Mouse (Mus musculus): ENCODE measurements at regions not wholly inside any gene's neighbourhood (a gene's known extent, or its start where the extent isn't known, plus 50 kb on each side); places are given as distances from the start of the nearest gene placed in this dataset.

DNA sequence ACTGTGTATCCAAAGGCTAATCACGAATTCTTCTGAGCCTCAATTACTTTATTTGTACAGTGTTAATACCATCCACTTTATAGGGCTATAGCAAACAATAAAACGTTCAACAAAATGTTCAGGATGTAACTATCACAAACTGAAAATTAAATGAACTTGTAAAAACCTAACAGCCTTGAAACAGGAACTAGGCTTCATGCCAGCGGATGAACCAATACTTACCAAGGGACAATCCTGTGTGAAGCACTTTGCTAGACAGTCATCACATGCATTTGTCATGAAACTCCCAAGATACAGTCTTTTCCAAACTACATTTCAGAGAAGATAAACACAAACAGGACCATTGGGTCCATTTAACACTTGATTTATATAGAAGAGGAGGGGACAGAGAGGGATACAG lies 228.9 kb upstream of the Gm12728 start:
- no peak for DNase-seq (ENCODE audit: low spot score)

DNA sequence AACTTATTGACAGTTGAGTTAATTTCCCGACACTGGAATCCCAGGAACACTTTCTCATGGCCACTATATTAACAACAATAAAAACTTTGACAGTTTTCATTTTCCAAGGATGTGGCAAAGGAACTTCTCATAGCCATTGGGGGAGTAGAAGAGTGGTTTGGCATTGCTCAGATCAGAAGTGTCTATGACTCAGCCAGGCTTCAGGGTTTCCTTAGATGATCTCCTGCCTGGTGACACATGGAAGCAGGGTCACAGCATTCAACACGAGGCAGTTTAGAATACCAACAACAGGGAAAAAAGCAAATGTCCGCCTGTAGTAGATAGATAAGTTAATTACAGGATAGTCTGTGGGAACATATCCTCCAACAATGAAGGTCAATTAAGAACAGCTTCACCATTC lies 228.1 kb upstream of the Gm12728 start:
- no peak for DNase-seq (ENCODE audit: low spot score)

DNA sequence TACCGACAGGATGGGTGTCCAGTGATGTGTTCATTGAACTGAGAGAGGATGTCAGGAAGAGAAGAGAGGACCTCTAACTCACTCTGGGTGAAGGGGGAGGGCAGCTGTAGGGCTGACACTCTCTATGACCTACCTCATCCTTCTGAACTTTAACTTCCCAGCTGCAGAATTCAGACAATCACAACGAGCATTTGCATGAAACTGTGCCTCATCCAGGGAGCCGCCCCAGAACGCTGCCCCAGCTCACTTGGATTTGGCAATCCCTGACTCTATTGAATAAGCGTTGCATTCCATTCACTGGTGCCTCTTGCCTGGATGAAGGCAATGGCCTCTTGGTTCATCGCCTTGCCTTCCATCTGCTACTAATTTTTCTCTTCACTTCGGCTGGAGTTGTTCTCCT lies 223.9 kb upstream of the Gm12728 start:
- no peak for DNase-seq (ENCODE audit: low spot score)

DNA sequence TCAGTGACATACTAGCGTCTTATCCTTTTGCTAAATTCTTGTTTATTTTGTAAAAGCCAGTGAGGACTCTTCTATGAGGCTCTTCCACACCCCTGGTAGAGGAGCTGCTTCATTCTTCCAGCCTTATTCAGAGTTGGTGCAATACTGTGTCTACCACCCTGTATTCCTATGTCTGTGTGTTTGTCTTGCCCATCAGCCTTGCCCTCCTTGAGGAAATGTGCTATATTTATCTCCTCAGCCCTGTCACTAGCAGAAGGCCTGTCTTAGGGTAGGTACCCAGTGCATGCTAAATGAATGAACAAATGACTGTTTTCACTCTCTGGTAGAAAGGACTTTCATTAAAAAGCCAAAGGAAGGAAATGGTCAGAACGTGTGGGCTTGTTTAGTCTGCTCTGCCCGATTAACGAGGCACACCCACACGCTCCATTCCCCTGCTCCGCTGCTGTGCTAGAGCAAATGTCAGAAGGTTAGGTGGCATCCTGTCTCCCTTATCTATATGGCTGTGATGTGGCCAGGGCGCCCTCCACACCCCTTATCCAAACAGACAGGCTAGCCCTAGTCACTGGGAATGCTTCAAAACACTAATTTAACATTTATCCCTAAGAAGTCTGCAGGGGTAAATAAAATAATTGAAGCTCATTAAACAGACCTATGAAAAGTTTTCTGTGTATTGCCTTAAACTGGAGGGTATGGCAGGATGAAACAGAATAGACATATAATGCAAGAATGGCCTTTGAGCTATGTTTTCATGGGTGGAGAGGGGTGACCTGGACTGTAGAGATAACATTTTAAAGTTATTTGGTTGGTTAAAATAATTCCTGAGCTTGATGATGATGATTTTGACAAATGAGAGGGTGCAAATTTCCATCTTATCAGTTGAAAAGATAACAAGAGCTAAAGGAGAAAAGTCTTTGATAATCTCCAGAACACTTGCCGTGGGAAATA lies 222.9 kb upstream of the Gm12728 start:
- DNase-seq (ENCODE audit: low spot score), result no peak

DNA sequence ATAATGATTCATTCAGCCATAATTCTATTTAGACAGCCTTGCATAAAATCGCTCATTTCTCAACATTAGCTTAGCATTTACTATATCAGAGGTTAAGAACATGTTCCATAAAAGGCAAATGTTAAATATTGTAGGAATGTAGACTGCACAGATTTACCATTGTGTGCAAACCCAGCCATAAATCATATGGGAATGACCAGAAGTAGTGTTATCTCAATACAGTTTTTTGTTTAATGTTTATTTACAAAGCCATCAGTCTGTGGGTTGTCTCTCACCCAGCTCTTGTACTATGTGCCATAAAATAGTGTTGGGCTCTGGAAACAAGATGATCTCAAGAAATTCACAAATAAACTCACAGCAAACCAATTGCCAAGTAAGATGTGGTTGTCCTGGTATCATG lies 220.0 kb upstream of the Gm12728 start:
- no peak for DNase-seq (ENCODE audit: low spot score)

DNA sequence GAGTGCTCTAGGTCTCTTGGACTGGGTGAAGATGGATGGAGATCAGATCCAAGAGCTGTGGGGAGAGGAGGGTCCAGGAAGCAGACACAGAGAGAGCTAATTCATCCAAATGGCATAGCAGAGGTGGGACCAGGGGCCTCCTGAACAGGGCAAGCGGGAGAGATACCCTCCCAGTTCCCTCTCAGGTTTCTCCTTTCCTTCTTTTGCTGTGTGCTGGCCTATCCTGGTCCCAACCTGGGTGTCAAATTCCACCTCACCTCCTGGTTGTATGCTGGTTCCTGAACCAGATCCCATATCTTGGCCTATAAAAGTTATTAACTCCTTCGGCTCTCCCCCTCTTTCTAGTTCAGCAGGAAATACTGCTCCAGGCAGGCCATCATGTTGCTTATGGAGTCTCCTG lies 214.1 kb upstream of the Gm12728 start:
- no peak for DNase-seq (ENCODE audit: low spot score)

DNA sequence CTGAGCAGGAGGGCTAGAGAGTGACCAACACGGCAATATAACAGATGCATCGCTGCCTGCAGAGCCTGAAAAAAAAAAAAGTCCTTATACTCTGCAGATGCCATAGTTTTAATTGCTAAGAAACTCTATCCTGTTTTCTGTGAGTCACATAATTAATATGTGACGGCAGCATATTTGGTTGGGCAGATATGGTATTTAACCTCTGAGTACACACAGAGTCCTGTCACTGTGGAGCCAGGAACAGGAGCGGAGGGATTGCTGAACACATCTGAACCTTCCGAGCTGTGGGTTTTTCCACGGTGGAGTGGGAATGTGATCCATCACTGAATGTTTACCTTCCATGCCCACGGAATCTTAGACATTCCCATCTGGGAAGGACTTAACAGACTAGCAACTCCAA lies 208.7 kb upstream of the Gm12728 start:
- no peak for DNase-seq (ENCODE audit: low spot score)

DNA sequence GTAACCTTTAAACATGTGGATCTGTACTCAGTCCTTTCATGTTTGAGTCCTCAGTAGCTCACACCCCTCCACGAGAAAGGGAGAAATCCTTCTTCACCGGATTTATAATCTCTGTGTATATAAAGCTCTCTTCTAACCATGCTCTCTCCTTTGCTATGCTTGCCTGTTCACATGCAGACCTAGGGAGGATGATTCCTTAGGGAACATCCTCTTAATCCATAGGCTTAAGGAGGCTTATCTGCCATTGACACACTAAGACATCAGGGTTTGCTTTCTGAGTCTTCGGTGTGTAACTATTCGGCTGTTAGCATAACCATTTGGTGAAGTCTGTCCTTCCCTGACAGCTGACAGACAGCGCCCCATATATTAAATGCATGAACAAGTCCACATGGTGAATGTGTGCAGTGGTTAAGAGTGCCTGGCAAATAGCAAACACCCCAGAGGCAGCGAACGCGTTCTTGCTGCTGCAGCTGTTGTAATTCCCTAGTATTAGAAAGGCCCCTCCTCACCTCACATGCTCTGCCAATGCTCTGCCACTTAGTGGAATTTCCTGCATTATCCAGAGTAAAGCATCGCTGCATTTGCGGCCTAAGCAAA lies 205.2 kb upstream of the Gm12728 start:
- no peak for DNase-seq (ENCODE audit: low spot score)

DNA sequence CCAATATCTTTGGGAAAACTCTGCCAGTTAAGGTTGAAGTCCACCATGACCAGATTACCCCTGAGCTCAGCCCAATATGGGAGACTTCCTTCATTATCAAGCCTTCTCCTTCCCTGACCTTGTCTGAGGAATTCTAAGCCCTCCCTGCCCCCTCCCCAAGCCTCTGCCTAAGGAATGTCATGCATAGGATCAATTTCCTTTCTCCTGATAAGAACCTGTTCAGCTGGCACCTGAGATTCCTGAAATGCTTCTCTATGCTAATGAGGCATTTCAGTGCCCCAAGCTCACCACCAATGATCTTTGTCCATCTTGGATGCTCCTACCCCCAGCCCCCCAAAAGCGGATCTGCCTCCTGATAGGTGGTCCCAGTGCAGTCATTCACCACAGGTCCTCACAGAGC lies 186.0 kb upstream of the Gm12728 start:
- no peak for DNase-seq (ENCODE audit: low spot score)

DNA sequence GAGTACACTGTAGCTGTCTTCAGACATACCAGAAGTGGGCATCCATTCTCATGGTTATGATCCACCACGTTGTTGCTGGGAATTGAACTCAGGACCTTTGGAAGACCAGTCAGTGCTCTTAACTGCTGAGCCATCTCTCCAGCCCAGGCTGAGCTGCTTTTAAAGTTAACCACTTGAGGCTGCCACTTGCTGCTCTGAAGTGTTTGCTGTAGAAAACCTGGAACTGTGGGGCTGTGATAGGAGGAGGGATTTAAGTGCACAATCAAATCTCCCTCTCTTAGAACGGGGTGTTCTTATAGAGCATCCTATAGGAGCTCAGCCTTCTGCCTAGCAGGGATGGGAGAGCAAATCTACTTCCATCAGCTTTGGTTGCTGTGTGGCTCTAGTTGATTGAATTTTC lies 185.1 kb upstream of the Gm12728 start:
- no peak for DNase-seq (ENCODE audit: low spot score)

DNA sequence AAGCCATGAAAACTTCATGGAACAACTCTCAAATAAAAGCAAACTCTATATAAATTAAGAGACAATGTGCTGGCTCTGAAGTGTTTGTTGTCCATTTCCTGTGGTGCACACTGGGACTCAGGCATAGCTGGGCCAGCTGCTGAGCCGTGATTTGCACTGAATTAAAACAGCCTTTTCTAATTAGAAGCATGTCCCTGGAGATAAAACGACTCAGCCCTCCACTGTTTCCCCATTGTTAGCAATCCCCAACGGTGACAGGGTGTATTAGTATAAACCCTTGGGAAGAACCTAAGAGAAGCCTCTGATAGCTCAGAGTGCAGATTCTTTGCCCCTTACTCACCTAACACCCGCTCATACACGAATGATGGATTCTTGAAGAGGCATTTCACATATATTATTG lies 182.9 kb upstream of the Gm12728 start:
- no peak for DNase-seq (ENCODE audit: low spot score)

DNA sequence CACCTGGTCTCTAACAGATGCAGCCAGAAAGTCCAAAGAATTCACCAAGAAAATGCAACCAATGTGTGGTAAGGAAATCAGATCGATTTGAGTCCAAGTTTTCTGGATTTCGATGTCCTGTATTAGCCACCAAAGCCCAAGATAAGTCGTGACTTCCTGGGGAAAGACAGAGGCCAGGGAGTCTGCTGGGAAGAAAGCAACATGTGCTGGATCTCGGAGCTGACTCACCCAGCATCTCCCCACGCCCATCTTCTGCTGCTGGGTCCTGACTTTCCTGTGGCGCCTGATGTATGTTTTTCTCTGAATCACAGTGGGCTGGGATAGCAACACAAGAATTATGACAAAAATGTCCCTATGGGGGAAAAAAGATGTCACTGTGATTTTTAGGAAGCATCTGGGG lies 178.8 kb upstream of the Gm12728 start:
- DNase-seq (ENCODE audit: low spot score), result no peak

DNA sequence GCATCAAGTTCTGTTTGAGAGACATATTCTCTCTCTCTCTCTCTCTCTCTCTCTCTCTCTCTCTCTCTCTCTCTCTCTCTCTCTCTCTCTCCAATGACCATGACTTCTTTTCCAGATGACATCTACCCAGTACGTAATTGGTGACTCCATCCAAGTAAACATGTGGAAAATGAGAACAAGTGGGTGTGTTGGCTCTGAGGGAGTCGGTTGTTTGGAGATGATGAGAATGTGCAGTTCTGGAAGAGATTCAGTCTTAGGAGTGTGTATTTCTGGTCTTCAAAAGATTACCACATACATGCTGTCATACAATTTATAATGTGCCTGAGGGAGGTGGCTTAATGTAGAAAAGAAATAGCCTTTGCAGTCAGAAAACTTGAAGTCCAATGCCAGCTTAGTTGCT lies 175.3 kb upstream of the Gm12728 start:
- no peak for DNase-seq (ENCODE audit: low spot score)

DNA sequence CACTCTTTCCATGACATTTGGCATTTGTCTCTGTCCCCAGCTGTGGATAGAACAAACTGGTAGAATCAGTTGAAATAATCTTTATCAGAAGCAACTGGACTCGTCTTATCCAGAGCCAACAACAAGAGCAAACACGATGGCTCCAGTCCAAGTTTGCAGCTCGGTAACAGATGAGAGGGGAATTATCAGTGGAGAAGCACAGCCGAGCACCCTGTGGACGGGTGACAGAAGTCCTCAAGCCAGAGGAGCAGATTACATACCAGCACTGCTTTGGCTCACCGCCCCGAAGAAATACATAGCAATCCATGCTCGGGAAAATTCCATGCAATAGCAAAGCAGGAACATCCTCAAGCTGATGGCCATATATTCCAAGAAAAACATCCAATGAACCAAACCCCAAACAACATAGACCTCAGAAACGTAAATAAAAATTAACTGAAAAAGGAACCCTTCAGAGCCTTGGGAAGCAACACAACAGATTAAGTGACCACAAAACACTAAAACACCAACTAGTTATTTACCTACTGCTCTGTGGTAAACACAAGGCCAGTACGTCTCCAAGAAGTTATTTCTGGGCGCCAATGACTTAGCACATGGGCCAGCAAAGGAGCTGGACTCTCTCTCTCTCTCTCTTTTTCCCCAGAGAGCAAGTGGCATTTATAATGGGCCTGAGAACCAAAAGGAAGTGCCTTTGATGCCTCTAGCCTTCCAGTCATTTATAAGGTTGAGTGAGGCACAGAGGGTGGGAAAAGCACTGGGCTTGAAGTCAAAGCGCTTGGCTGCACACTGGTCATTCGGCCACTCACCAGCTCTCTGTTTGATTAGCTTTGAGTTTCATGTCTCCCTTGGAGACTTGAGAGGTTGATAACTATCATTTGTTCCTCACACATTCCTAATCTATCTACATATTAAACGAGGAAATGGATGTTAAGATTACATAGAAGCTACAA lies 163.0 kb upstream of the Gm12728 start:
- DNase-seq (ENCODE audit: low spot score), result no peak

DNA sequence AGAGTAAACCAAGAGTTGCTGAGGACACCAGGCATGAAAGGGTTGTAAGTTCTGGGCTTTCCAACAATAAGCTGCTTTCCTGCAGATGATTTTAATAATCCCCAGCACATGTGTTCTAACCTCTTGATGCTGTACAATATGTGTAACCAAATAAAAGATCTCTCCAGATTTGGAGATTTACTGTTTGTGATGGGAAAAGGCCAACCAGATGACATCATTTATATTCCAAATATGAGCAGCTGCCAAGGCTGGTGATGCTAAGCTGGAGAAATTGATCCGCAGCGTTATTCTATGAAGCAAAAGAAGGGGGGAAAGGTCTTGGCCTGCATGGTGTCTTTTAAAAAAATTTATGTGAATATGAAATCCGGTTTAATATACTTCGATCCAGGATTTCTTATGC lies 160.1 kb upstream of the Gm12728 start:
- no peak for DNase-seq (ENCODE audit: low spot score)

DNA sequence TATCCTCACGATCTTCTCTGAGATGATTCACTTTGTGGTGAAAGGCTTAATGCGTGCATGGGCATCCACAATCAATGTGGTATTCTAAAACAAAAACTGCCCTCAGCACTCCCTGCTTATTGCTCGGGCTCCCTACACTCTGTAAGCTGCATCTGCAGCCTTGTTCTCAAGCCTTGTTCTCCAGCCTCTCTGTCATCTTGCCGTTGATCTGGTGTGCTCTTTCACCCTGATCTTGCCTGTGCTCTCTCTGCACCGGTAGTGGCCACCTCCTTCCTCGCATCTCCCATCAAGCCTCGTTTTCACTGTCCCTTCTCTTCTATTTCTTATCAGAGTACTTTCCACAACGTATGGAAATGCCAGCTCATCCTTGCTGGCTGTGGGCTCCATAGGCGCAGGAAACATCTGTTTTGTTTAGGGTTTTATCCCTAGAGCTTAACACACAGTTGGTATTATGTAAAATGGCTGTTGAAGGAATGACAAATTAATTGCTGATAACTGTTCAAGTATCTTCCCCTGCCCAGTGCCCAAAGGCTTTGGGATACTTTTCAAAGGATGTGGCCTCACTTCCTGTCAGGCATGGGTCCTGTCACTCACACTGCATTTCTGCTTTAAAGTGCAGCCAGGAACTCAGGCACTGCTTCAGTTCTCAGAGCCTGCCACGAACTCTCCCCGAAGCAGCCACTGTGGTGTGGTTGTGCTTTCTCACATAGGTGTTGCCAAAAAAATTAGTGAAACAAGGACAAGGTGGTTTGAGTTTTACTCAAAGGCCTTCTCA lies 158.9 kb upstream of the Gm12728 start:
- no peak for DNase-seq (ENCODE audit: low spot score)

DNA sequence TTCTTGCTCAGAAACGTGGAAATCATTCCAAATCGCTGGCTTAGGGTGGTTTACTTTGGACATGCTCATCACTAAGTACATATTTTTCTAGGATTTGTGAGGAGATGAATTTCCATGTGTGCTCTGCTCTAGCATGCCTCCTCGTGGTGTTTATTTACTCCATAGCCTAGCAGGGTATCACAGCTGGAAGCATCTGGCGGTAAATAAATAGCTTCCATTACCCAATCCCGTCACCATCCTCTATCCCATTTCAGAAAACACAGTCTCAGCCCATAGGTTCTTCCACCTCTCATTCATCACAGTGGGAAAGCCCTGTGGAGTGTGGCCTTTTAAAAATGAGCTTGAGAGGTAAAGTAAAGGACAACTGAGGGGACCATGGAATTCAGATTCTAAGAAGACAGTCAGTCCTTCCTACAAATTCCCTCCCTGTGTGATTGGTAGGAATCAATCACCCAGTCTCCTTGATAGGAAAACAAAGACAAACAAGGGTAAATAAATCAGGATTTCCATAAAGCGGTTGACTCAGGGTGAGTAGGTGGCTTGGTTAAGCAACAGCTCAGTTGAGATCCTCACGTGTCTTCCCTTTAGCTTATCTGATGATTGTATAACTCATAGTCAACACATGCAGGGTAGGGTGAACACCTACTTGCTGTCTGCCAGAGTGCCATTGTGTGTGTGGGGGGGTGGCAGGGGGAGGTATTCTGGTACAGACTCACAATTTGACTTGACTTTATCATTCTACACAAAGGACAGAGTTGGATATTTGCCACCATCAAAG lies 156.9 kb upstream of the Gm12728 start:
- DNase-seq (ENCODE audit: low spot score), result no peak

DNA sequence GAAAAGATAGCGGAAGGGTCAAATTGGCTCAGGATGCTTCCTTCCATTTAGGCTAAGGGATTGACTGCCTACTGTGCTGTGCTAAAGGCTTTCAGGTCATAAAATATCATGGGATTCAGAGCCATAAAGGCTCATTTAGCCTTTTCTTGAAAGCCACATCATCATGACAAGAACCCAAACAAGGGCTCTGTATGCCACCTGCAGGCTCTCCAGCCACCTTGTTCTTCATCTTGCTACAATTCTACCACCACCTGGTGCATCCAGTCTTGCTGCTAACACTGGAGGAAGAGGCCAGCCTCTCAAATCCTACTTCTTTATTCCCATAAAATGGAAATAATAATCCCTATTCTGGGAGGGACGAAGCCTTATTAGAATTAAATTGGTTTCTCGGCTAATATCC lies 155.9 kb upstream of the Gm12728 start:
- DNase-seq (ENCODE audit: low spot score), result no peak

DNA sequence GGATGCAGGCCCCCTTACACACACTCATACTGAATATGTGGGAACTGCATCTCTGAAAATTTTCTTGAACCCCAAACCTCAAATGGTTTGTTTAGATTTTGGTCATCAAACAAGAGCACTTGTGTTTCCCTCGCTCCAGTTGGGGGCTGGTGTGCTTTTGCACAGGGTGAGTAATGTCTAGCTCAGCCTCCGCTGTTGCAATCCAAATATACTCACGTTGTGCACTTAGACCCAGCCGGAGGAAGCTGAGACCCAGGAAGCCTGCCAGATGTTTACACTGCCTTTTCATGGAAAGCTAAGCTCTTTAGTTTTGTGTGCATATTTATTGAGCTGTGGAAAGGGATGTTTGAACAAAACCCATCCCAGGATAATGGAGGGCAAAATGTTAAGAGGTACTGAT lies 148.9 kb upstream of the Gm12728 start:
- DNase-seq (ENCODE audit: low spot score), result no peak

DNA sequence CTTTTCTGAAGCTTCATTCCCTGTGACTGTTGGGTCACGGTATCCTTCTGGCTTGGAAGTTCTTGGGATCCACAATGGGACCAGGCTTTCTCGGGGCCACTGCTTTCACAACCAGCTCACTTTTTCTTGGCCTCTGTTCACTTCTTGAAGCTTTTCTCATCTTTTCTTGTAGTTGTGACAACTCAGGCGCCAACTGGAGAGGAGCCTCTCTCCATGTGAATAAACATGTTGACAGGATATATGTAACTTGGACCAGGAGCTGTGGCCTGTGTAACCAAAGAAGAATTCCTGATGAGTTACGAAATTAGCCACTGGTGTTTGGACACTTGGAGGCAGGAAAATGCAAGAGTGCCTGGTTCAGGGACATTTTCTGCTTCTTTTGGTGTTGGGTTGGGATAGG lies 148.1 kb upstream of the Gm12728 start:
- no peak for DNase-seq (ENCODE audit: low spot score)

DNA sequence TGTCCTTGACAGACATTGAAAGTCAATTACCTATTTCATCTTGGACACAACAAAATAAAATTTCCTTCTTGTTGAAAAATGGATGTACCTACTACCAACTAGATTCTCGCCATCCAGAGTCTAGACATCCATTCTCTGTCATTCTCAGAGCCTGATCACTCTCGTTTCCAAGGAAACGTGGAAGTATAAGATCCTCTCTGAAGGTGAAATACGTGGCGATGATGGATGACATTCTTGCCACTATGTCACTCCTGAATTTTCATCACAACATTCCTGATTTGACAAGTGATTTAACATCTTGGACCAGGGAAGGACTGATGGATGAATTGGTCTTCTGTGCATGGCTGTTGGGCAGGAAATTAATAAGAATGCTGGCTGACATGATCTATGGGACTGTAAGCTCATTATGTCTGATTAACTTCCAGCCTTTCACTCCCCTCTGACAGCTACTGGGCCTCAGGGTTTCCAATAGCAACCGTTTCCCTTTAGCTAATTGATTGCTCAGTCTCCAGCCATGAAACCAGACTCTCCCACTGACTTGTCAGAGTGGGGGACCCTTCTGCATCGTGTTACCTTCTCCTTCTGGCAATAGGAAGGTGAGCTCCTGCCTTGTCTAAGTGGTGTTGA lies 140.7 kb upstream of the Gm12728 start:
- no peak for DNase-seq (ENCODE audit: low spot score)
